Mouse (Mus musculus) ES-E14 (cell line): ENCODE measurements at regions not wholly inside any gene's neighbourhood (a gene's known extent, or its start where the extent isn't known, plus 50 kb on each side); places are given as distances from the start of the nearest gene placed in this dataset.

Experiments
- CHD2 ChIP-seq: IDR thresholded peaks from 2 replicates; pipeline ENCODE4 v1.6.1; 2014; ENCODE audit warnings: mild to moderate bottlenecking, low read depth, low read length, inconsistent platforms
- HCFC1 ChIP-seq: IDR thresholded peaks from 2 replicates; pipeline ENCODE4 v1.6.1; 2012; ENCODE audit warnings: low read length, inconsistent platforms, borderline replicate concordance; ENCODE audit not compliant: insufficient read depth
- MAFK ChIP-seq: IDR thresholded peaks from 2 replicates; pipeline ENCODE4 v1.6.1; 2014; ENCODE audit warnings: mild to moderate bottlenecking, low read depth, low read length, inconsistent platforms; ENCODE audit not compliant: insufficient read depth
- ZC3H11A ChIP-seq: IDR thresholded peaks from 2 replicates; pipeline ENCODE4 v1.6.1; 2012; ENCODE audit warnings: low read depth, mild to moderate bottlenecking, inconsistent platforms, low read length, borderline replicate concordance
- ZNF384 ChIP-seq: IDR thresholded peaks from 2 replicates; pipeline ENCODE4 v1.6.1; 2012; ENCODE audit warnings: low read depth, low read length, inconsistent platforms

GRCm38 (mm10) chr1:103503464-103504139 is 1264.7 kb upstream of the Cdh20 start:
- TF ChIP-seq ZC3H11A (no peak), CHD2 (no peak), ZNF384 (no peak), MAFK (no peak), HCFC1 (no peak)
